Mouse (Mus musculus) hindbrain, postnatal 0 days (tissue): ENCODE measurements around the gene Rhot2. TPM values are rescaled to one million over a fixed set of nuclear protein-coding genes. Genes with fewer than 3 reads are reported as not detected.
"Not testable (repeated sequence)": the region's sequence is repeated elsewhere in the genome, so short reads cannot be mapped to it uniquely, and the experiment has no call there.

Experiments used
- ATAC-seq: fragments of 200-750 bp; cut with Nextera tagmentation; 2 replicates; pipeline ENCODE4 v1.8.0; 2017; ENCODE audit warnings: mild to moderate bottlenecking, moderate TSS enrichment, moderate library complexity
- DNase-seq: peaks from one replicate; pipeline ENCODE4 v3.0.0-alpha.2; 2015; ENCODE audit warnings: low spot score
- H3K27ac ChIP-seq: fragments of 300-500 bp; sonication (generic); 2 replicates; pipeline ENCODE4 v1.5.1; 2014; ENCODE audit warnings: mild to moderate bottlenecking
- H3K27me3 ChIP-seq: fragments of 300-500 bp; sonication (generic); 2 replicates; pipeline ENCODE4 v1.6.1; 2014; ENCODE audit warnings: low read length, mixed read lengths; ENCODE audit not compliant: insufficient read depth
- H3K36me3 ChIP-seq: fragments of 300-500 bp; sonication (generic); 2 replicates; pipeline ENCODE4 v1.6.1; 2014; ENCODE audit warnings: low read length, mixed read lengths; ENCODE audit not compliant: insufficient read depth
- H3K4me1 ChIP-seq: fragments of 300-500 bp; sonication (generic); 2 replicates; pipeline ENCODE4 v1.6.1; 2014; ENCODE audit warnings: antibody characterized with exemption, low read length, mixed read lengths; ENCODE audit not compliant: insufficient read depth
- H3K4me2 ChIP-seq: fragments of 300-500 bp; sonication (generic); 2 replicates; pipeline ENCODE4 v1.6.1; 2014; ENCODE audit warnings: low read depth, mild to moderate bottlenecking, low read length, moderate library complexity, mixed read lengths
- H3K4me3 ChIP-seq: fragments of 300-500 bp; sonication (generic); 2 replicates; pipeline ENCODE4 v1.5.1; 2014; ENCODE audit warnings: low read length
- H3K9ac ChIP-seq: fragments of 300-500 bp; sonication (generic); replicated peaks from 2 replicates; pipeline ENCODE4 v1.6.1; 2014; ENCODE audit warnings: mild to moderate bottlenecking, low read length, moderate library complexity, mixed read lengths
- H3K9me3 ChIP-seq: fragments of 300-500 bp; sonication (generic); 2 replicates; pipeline ENCODE4 v1.6.1; 2016; ENCODE audit warnings: low read length, mixed read lengths
- CTCF ChIP-seq: IDR thresholded peaks from 2 replicates; pipeline ENCODE4 v1.5.1; 2016; ENCODE audit warnings: antibody characterized with exemption, control low read depth, low read depth
- WGBS: fragments of 180-500 bp; shearing (Covaris S2); extraction: QIAGEN DNeasy Blood & Tissue Kit; methylation state at CpG from one replicate; pipeline ENCODE4 v1.1.7; 2014; 5-methylcytosine and 5-hydroxymethylcytosine counted together
- polyA plus RNA-seq: library from polyadenylated mRNA; unstranded; fragments of >200 nt; fragmentation: Nextera tagmentation; extraction: Ambion mirVana; gene quantifications from 2 replicates; pipeline ENCODE4 v1.2.1, GENCODE M21; 2015
- total RNA-seq: library from RNA; depleted of rRNA; stranded (reverse); fragments of >200 nt; gene quantifications from 2 replicates; pipeline ENCODE4 v1.2.3, GENCODE M21; 2014

The Rhot2 gene
- total and polyA plus RNA-seq, 2 experiments from 2014 or later, result 15.8 to 39.8 TPM

DNA sequence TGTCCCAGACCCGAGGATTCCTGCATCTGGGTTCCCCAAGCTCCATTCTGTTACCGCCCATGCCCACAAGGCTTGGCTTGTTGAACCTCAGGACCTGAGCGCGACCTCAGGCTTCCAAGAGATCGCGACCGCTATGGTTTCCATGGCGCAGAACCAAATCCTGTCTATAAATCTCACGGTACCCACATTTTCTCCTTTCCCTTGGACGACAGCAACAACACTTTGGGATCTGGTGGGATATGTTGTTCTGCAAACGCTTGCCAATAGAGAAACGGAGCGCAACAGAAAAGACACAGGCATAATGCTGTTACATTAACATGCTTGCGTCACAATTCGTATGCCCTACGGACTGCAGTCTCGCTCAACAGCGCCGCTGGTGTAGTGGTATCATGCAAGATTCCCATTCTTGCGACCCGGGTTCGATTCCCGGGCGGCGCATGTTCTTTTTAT is 30.1 kb upstream of the Rhot2 start, which contains the start of gene Mettl26:
Mettl26 (plus strand) TSS at position 354 of the 450 bp plus-strand sequence.
- no peaks in the 10 kb centered on the region for H3K27me3 ChIP-seq
- peak; percentile 95 for DNase-seq
- 0% methylated on average over 25 of the region's 25 CpGs for WGBS
- H3K9ac ChIP-seq, result peak within 1 kb of the TSS; percentile 79
- TF ChIP-seq CTCF, result peak; percentile 29; the same call in 1 of the 2 replicates
- peak within 1 kb of the TSS; percentile 80 for H3K4me2 ChIP-seq
- ATAC-seq, result peak; percentile 68
- H3K4me3 ChIP-seq, result peak within 1 kb of the TSS; percentile 69
- no peaks in the 10 kb centered on the region for H3K9me3 ChIP-seq
- peak within 1 kb of the TSS; percentile 96 for H3K27ac ChIP-seq
- H3K4me1 ChIP-seq, result peaks cover 13% of the 10 kb centered on the region; the same call in 1 of the 2 replicates
- peaks cover 10% of the 10 kb centered on the region; the same call in 1 of the 2 replicates for H3K36me3 ChIP-seq

DNA sequence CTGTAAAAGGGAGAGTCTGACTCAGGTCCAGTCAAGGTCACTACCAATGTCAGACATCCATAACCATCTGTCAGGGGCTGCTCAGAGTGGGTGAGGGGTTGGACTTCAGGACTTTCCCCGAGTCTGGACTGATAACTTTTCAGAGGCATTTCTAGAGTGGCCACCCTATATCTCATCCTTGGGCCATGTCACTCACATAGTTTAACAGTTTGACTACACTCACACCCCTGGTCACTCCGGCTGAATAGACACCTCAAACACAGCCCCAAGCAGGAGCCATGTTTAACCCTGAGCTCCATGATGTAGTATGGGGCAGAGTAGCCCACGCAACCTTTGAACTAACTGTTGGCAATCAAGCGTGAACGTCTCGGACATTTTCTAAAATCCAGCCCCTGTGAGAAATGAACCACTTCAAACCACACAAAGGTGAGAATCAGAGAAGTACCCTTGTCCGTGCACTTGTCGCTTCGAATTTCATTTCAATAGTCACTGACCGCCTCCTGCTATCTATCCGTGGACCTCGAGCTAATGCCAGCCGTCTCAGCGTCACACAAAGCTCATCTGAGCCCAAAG is 29.6 kb upstream of the Rhot2 start:
- no peak for TF ChIP-seq CTCF
- Histone ChIP-seq H3K36me3 (peaks cover 10% of the 10 kb centered on the region; the same call in 1 of the 2 replicates), H3K4me2 (peak overlapping the region; percentile 80), H3K27ac (peak overlapping the region; percentile 96), H3K27me3 (no peaks in the 10 kb centered on the region), H3K4me1 (peaks cover 13% of the 10 kb centered on the region; the same call in 1 of the 2 replicates), H3K9ac (peak overlapping the region; percentile 79), H3K4me3 (peak overlapping the region; percentile 69), H3K9me3 (no peaks in the 10 kb centered on the region)
- ATAC-seq (no peak; the same call in 1 of the 2 replicates), DNase-seq (no peak)
- WGBS, result 3% methylated on average over 14 of the region's 14 CpGs

DNA sequence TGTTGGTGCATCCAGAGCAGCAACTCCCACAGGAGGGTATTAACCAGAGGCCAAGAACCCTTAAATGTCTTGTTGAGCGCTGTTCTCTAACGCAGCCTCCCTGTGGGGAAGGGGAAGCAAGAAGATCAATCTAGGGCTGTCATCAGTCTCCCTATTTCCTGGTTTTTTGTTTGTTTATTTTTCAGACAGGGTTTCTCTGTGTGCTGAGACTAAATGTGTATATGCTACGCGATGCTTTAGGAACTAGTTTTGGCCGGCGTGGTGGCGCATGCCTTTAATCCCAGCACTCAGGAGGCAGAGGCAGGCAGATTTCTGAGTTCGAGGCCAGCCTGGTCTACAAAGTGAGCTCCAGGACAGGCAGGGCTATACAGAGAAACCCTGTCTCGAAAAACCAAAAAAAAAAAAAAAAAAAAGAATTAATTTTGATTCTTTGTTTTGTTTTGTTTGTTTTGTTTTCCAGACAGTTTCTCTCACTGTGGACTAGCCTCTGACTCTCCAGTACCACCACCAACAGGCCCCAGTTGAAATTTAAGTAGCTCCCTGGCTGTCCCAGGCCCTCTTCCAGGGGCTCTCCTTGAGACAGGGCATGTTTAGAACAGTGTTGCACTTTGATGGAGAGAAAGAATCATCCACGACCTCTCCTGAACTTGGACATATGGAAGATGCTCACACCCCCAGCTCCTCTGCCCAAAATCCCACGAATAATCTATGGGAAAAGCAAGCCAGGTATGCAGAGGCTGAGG is 28.9 kb upstream of the Rhot2 start:
- peak overlapping the region; percentile 69; the same call in 1 of the 2 replicates for H3K4me3 ChIP-seq
- ATAC-seq (no peak), DNase-seq (no peak)
- no peak overlapping the region for H3K9ac ChIP-seq
- WGBS, result 76% methylated on average over 11 of the region's 11 CpGs
- no peaks in the 10 kb centered on the region for H3K27me3 ChIP-seq
- no peaks in the 10 kb centered on the region for H3K9me3 ChIP-seq
- peak overlapping the region; percentile 80 for H3K4me2 ChIP-seq
- H3K4me1 ChIP-seq, result peaks cover 13% of the 10 kb centered on the region
- H3K36me3 ChIP-seq, result peaks cover 10% of the 10 kb centered on the region; the same call in 1 of the 2 replicates
- peak overlapping the region; percentile 96 for H3K27ac ChIP-seq
- TF ChIP-seq CTCF, result no peak

DNA sequence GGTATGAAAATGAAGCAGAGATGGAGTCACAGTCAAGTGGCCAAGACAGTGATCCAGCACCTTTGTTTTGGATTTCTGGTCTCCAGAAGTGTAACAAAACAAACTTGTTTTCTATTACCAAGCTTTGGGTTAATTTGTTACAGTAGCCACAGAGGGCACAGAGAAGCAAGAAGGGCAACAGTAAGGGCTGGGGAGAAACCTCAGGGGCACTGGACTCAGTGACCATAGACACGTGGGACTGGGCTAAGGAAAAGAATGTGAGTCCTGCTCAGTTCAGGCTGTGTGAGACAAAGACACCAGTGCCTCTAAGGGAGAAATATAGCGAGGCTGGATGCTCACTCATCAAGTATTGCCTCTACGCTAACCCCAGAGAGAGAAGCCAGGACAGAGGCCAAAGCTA is 28.0 kb upstream of the Rhot2 start:
- ATAC-seq (no peak), DNase-seq (no peak)
- Histone ChIP-seq H3K4me1 (peaks cover 16% of the 10 kb centered on the region), H3K4me3 (no peak overlapping the region), H3K9me3 (no peaks in the 10 kb centered on the region), H3K27ac (no peak overlapping the region), H3K27me3 (no peaks in the 10 kb centered on the region), H3K9ac (no peak overlapping the region), H3K4me2 (no peak overlapping the region), H3K36me3 (0 out of 2 replicates have a peak, but pooled peaks cover under 1% of the 10 kb centered on the region)
- 84% methylated on average over 3 of the region's 3 CpGs for WGBS
- TF ChIP-seq CTCF, result no peak

DNA sequence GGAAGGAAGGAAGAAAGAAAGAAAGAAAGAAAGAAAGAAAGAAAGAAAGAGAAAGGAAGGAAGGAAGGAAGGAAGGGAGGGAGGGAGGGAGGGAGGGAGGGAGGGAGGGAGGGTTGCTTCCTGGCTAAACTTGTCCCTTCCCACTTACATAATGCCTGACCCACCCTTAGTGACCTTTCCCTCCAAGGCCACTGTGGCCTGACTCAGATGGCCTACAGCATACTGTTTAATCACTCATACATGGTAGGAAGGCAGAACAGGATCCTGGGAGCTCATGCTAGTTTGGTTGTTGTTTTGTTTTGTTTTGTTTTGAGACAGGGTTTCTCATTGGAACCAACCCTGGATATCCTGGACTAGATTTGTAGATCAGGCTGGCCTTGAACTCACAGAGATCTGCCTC is 26.9 kb upstream of the Rhot2 start:
- not testable (repeated sequence) for H3K27ac ChIP-seq, H3K9me3 ChIP-seq, ATAC-seq, DNase-seq, H3K4me2 ChIP-seq, H3K27me3 ChIP-seq, H3K9ac ChIP-seq, H3K36me3 ChIP-seq, H3K4me3 ChIP-seq
- H3K4me1 ChIP-seq, result peaks cover 16% of the 10 kb centered on the region

DNA sequence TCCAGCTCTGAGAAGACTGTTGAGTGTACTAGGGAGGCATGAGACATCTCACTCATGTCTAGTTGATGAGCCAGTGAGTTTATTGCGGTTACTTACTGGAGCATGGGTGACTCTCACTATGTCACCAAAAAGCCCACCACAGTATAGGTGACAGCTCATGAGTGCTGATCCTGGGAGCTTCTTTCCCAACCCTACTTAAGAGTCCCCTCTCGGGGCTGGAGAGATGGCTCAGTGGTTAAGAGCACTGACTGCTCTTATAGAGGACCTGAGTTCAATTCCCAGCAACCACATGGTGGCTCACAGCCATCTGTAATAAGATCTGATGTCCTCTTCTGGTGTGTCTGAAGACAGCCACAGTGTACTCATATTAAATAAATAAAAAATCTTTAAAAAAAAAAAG is 25.3 kb upstream of the Rhot2 start:
- DNase-seq (no peak), ATAC-seq (no peak)
- Histone ChIP-seq H3K27me3 (no peaks in the 10 kb centered on the region), H3K4me1 (peaks cover 8% of the 10 kb centered on the region), H3K9ac (no peak overlapping the region), H3K27ac (no peak overlapping the region), H3K9me3 (no peaks in the 10 kb centered on the region), H3K36me3 (no peaks in the 10 kb centered on the region), H3K4me2 (no peak overlapping the region), H3K4me3 (no peak overlapping the region)
- TF ChIP-seq CTCF, result no peak
- WGBS, result 84% methylated on average over 2 of the region's 2 CpGs
